ENCODE assay signal across 13 mouse cellular contexts in the genomic region with DNA sequence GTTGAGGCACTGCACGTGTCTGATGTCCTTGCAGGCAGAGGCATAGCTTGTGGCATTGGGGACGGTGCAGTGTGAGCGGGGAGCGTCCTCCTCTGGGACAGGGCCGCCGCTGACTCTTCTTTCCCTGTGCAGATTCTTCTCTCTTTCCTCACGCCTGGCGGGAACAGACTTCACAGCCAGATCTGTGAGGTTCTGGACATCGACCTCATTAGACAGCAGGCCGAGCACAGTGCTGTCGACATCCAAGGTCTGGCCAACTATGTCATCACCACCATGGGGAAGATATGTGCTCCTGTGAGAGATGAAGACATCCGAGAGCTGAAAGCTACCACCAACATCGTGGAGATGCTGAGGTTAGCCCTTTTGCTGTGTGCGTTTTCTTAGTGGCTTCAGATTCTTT. TPM values are rescaled to one million over a fixed set of nuclear protein-coding genes. Genes with fewer than 3 reads are reported as not detected.
DNase-seq lines count a peak whose midpoint lies in the region.
"Had no signal": no experiment of that assay in that cellular context is flagged by ENCODE, and none has a peak within 500 bp of the region (broad histone marks: within the 10 kb centered on the region; RNA-seq: fewer than 3 reads in every experiment).

No protein-coding gene starts in this region.

- DNase-seq in adrenal gland, adult (ENCODE audit: inconsistent age in 2 of 2, low spot score in 1 of 2), result peak; percentile 62 to 88
- DNase-seq in adrenal gland, adult 18-20 months (ENCODE audit: low spot score in 2 of 2), result no peak
- peak; percentile 39 for DNase-seq in lung, postnatal 10 days
- DNase-seq in lung, postnatal 25 days (ENCODE audit: low spot score), result no peak
- DNase-seq in adrenal gland, adult 2 months, result peak; percentile 74
- DNase-seq in adrenal gland, postnatal 4 days (ENCODE audit: low spot score in 2 of 2), result peak; percentile 12 to 19
- DNase-seq in right cerebral cortex, postnatal 10 days (ENCODE audit: low spot score in 2 of 2), result no peak
- DNase-seq: cerebellum, adult 11-12 months; cerebellum, postnatal 14 days; gastrocnemius, postnatal 25 days; kidney, adult 9 months; kidney, postnatal 25 days; thymus, postnatal 25 days had no signal

RNA-seq across cellular contexts. Expression of a gene that starts 14.5 kb away (rescaled TPM):
- total RNA-seq in adrenal gland, adult 18-20 months (2021), result 10 to 100 TPM; 28.1 to 40.9 TPM
- total RNA-seq in adrenal gland, adult 2 months (2021), result 10 to 100 TPM; 35.0 to 41.7 TPM
- polyA plus RNA-seq in adrenal gland, adult 2 months (2012; rRNA removed), result 35.9 and 48.1 TPM in 2 replicates
- total RNA-seq in adrenal gland, postnatal 4 days (2021), result 10 to 100 TPM; 50.1 to 51.2 TPM

RNA-seq across cellular contexts. Expression of a gene that starts 31.1 kb away (rescaled TPM):
- total RNA-seq in adrenal gland, adult 18-20 months (2021), result 10 to 100 TPM; 15.3 to 28.2 TPM
- total RNA-seq in adrenal gland, adult 2 months (2021), result 10 to 100 TPM; 23.1 to 28.0 TPM
- polyA plus RNA-seq in adrenal gland, adult 2 months (2012; rRNA removed), result 2.0 and 2.3 TPM in 2 replicates
- total RNA-seq in adrenal gland, postnatal 4 days (2021), result 10 to 100 TPM; 28.5 to 31.6 TPM

RNA-seq across cellular contexts. Expression of a gene that starts 57.1 kb away (rescaled TPM):
- 10 to 100 TPM; 26.0 to 34.3 TPM for total RNA-seq in adrenal gland, adult 18-20 months (2021)
- 10 to 100 TPM; 24.5 to 44.7 TPM for total RNA-seq in adrenal gland, adult 2 months (2021)
- 20.8 and 29.3 TPM in 2 replicates for polyA plus RNA-seq in adrenal gland, adult 2 months (2012; rRNA removed)
- total RNA-seq in adrenal gland, postnatal 4 days (2021), result 100 to 1,000 TPM in 1 of 2 experiments, 10 to 100 TPM in 1; 96.9 to 103 TPM

Comparison
In these comparisons a context has a peak if more than half of its experiments do, and no peak if none do; other contexts are left out.
1. DNase-seq: peak in adrenal gland, adult (2 of 2), lung, postnatal 10 days (single experiment), adrenal gland, adult 2 months (single experiment) and adrenal gland, postnatal 4 days (2 of 2); none in adrenal gland, adult 18-20 months (0 of 2), lung, postnatal 25 days (single experiment) and right cerebral cortex, postnatal 10 days (0 of 2).